Mouse (Mus musculus): ENCODE data around the gene Ctxn2. TPM values are rescaled to one million over a fixed set of nuclear protein-coding genes. Genes with fewer than 3 reads are reported as not detected.
A peak's percentile ranks its signal among the peaks of the same experiment; 100 is the strongest.

Gene Ctxn2
- polyA plus RNA-seq, 1 experiment from 2014 or later = 0.33 TPM

DNA sequence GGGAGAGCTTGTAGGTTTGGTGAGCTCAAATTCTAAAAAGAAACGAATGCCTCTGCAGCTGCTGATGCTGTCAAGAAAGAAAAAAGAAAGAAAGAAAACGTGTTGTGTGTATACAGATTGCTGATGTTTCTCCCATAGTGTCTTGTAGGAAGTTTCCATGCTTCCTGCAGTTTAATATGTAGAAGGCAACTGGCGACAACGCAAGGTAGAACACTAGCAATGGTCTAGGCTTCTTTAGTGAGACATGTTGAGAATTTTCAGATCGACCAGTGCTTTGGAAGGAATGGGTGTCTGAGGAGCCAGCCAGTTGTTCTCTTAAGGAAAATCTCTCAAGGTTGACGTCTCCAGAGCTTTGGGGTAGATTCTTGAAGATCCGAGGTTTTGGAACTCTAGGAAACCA lies 354 bp downstream of the Ctxn2 start:
- WGBS = 28% methylated on average over 7 of the region's 7 CpGs
- Histone ChIP-seq H3K27ac (replicated peaks) (no peak overlapping the region), H3K36me3 (ENCODE audit: control insufficient read depth, insufficient read depth, low read length) (no peaks in the 10 kb centered on the region), H3K27me3 (ENCODE audit: control insufficient read depth, insufficient read depth, low read length) (no peaks in the 10 kb centered on the region), H3K4me2 (replicated peaks; ENCODE audit: low read depth) (no peak overlapping the region; the same call in 1 of the 2 replicates), H3K4me3 (ENCODE audit: low read depth, low read length) (no peak overlapping the region), H3K9ac (ENCODE audit: low read length) (no peak overlapping the region), H3K9me3 (ENCODE audit: control insufficient read depth, low read length) (no peaks in the 10 kb centered on the region), H3K4me1 (replicated peaks; ENCODE audit: control insufficient read depth, insufficient read depth) (no peaks in the 10 kb centered on the region)
- DNase-seq (ENCODE audit: low spot score) (no peak), ATAC-seq (ENCODE audit: low FRiP score, low TSS enrichment) (no peak)
- TF ChIP-seq CTCF (IDR thresholded peaks at IDR 0.05; ENCODE audit: low read depth) = no peak
- no peak for TF ChIP-seq EP300 (optimal IDR thresholded peaks at IDR 0.05)

DNA sequence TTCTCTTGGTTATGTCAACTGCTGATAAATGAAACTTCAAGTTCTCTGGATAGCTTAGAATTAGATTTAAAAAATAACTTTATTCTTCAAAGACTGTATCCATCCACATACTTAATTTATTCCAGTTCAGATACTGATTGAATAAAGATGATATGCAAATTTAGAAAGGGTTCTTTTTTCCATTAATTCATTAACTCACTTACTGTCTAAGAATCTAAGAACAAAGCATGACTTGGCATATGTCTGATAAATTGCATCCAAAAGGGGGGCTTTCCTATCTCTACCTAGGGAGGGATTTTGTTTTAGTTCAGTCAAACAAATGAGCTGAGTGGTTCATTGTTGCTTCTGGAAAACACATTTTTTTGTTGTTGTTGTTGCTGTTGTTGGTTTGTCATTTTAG lies 5.8 kb downstream of the Ctxn2 start:
- no peak for DNase-seq (ENCODE audit: low spot score)
- no peak overlapping the region for H3K4me3 ChIP-seq (ENCODE audit: low read depth, low read length)
- no peak for ATAC-seq (ENCODE audit: low FRiP score, low TSS enrichment)

DNA sequence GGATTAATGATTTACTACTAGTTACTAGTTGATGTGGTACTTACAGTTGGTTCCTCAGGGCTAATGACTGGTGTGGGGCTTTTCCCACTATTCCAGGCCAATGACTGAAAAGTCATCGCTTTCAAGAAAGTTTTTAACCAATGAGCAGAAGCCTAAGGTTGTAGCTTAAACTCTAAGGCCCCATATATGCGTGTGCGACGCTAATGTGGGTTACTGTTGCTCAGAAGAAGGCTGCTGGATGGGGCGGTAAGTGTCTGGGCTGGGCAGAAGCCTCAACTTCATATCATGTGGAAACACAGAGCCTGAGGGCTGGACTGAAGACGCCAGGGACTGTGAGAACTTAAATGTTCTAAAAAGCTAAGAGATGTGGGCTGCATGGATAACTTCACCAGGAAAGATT lies 15.9 kb downstream of the Ctxn2 start, which contains the start of gene Slc12a1:
TSS of gene Slc12a1 (plus strand) at position 118 of the 400 bp plus-strand sequence.
- DNase-seq (ENCODE audit: low spot score) (no peak), ATAC-seq (ENCODE audit: low FRiP score, low TSS enrichment) (no peak)
- no peaks in the 10 kb centered on the region for H3K4me1 ChIP-seq (replicated peaks; ENCODE audit: control insufficient read depth, insufficient read depth)
- no peaks in the 10 kb centered on the region for H3K9me3 ChIP-seq (ENCODE audit: control insufficient read depth, low read length)
- no peak within 1 kb of the TSS for H3K4me3 ChIP-seq (ENCODE audit: low read depth, low read length)
- H3K4me2 ChIP-seq (replicated peaks; ENCODE audit: low read depth) = no peak within 1 kb of the TSS
- no peak within 1 kb of the TSS for H3K27ac ChIP-seq (replicated peaks)
- no peaks in the 10 kb centered on the region for H3K36me3 ChIP-seq (ENCODE audit: control insufficient read depth, insufficient read depth, low read length)
- H3K27me3 ChIP-seq (ENCODE audit: control insufficient read depth, insufficient read depth, low read length) = no peaks in the 10 kb centered on the region
- TF ChIP-seq CTCF (IDR thresholded peaks at IDR 0.05; ENCODE audit: low read depth) = no peak
- TF ChIP-seq EP300 (optimal IDR thresholded peaks at IDR 0.05) = no peak
- 88% methylated on average over 6 of the region's 6 CpGs for WGBS
- no peak within 1 kb of the TSS for H3K9ac ChIP-seq (ENCODE audit: low read length)

More for the DNA sequence above, 5.8 kb downstream of the Ctxn2 start:
- Histone ChIP-seq H3K9me3 (ENCODE audit: control insufficient read depth, low read length) (no peaks in the 10 kb centered on the region), H3K27me3 (ENCODE audit: control insufficient read depth, insufficient read depth, low read length) (no peaks in the 10 kb centered on the region), H3K27ac (replicated peaks) (no peak overlapping the region), H3K4me1 (replicated peaks; ENCODE audit: control insufficient read depth, insufficient read depth) (no peaks in the 10 kb centered on the region), H3K36me3 (ENCODE audit: control insufficient read depth, insufficient read depth, low read length) (no peaks in the 10 kb centered on the region), H3K9ac (ENCODE audit: low read length) (no peak overlapping the region), H3K4me2 (replicated peaks; ENCODE audit: low read depth) (no peak overlapping the region)
- TF ChIP-seq EP300 (optimal IDR thresholded peaks at IDR 0.05) = no peak
- no peak for TF ChIP-seq CTCF (IDR thresholded peaks at IDR 0.05; ENCODE audit: low read depth)

DNA sequence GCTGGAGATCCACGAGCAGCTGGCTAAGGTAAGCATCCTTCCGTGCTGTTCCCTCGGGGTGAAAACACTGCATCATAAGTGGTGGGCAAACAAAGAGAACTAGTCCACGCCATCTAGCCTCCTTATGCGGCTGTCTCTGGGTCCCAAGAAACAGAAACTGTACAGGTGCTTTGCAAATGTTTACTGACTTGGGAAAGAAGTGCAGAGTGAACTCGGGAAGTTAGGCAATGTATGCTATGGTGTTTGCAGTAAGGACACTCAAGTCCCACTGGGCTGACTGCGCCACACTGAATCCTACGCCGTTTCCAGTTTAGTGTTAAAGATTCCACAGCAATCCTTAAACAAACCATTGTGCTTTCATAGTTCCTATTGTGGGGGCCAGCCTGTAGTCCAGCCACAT lies 17.8 kb downstream of the Ctxn2 start:
- 59% methylated on average over 9 of the region's 9 CpGs for WGBS
- Histone ChIP-seq H3K9me3 (ENCODE audit: control insufficient read depth, low read length) (no peaks in the 10 kb centered on the region), H3K27ac (replicated peaks) (no peak overlapping the region), H3K4me1 (replicated peaks; ENCODE audit: control insufficient read depth, insufficient read depth) (no peaks in the 10 kb centered on the region), H3K36me3 (ENCODE audit: control insufficient read depth, insufficient read depth, low read length) (no peaks in the 10 kb centered on the region), H3K9ac (ENCODE audit: low read length) (no peak overlapping the region), H3K4me3 (ENCODE audit: low read depth, low read length) (no peak overlapping the region), H3K4me2 (replicated peaks; ENCODE audit: low read depth) (no peak overlapping the region), H3K27me3 (ENCODE audit: control insufficient read depth, insufficient read depth, low read length) (no peaks in the 10 kb centered on the region)
- TF ChIP-seq CTCF (IDR thresholded peaks at IDR 0.05; ENCODE audit: low read depth) = no peak
- TF ChIP-seq EP300 (optimal IDR thresholded peaks at IDR 0.05) = no peak
- DNase-seq (ENCODE audit: low spot score) = no peak
- ATAC-seq (ENCODE audit: low FRiP score, low TSS enrichment) = no peak

DNA sequence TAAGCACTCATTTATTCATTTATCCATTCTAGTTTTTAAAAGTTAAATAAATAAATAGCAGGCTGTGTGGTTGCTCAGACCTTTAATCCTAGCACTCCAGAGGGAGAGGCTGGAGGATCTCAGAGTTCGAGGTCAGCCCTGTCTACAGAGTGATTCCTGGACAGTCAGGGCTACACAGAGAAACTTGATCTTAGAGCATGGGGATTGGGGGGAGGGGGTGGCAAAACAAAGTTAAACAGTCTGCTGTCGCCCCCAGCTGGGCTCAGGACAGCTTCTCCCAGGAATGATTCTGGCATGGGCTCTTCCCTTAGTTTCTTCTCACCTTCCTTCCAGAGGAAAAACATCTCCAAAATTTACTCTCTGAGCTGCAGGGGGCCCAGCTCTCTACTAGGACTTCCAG lies 19.0 kb downstream of the Ctxn2 start:
- Histone ChIP-seq H3K27ac (replicated peaks) (no peak overlapping the region), H3K36me3 (ENCODE audit: control insufficient read depth, insufficient read depth, low read length) (no peaks in the 10 kb centered on the region), H3K9ac (ENCODE audit: low read length) (no peak overlapping the region), H3K4me2 (replicated peaks; ENCODE audit: low read depth) (no peak overlapping the region), H3K4me3 (ENCODE audit: low read depth, low read length) (no peak overlapping the region), H3K27me3 (ENCODE audit: control insufficient read depth, insufficient read depth, low read length) (no peaks in the 10 kb centered on the region), H3K4me1 (replicated peaks; ENCODE audit: control insufficient read depth, insufficient read depth) (no peaks in the 10 kb centered on the region), H3K9me3 (ENCODE audit: control insufficient read depth, low read length) (no peaks in the 10 kb centered on the region)
- DNase-seq (ENCODE audit: low spot score) = no peak
- no peak for TF ChIP-seq EP300 (optimal IDR thresholded peaks at IDR 0.05)
- peak; percentile 13; the same call in 1 of the 2 replicates for TF ChIP-seq CTCF (IDR thresholded peaks at IDR 0.05; ENCODE audit: low read depth)
- ATAC-seq (ENCODE audit: low FRiP score, low TSS enrichment) = no peak
- WGBS = 13% methylated on average over 2 of the region's 2 CpGs

DNA sequence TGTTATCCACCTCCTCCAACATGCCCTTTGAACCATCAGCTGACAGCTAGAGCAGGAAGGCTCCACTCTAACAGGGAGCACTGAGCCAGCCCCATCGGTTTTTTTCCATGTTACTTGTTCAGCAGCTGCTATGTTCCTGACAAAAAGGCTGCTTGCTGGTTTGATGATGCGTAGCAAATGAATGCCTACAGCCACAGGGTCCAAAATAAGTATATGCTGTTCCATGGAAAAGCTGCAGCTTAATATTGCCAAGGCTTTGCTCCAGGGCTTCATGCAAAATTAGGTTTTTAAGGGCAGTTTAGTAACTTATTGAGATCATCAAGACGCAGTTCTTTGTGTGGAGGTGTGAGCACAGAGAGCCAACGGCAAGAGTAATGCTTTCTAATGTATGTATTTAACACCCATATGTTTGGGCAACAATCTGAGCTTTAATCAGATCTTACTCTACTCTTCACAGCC lies 25.5 kb downstream of the Ctxn2 start:
- no peaks in the 10 kb centered on the region for H3K27me3 ChIP-seq (ENCODE audit: control insufficient read depth, insufficient read depth, low read length)
- ATAC-seq (ENCODE audit: low FRiP score, low TSS enrichment) (no peak), DNase-seq (ENCODE audit: low spot score) (no peak)
- no peak overlapping the region for H3K4me2 ChIP-seq (replicated peaks; ENCODE audit: low read depth)
- TF ChIP-seq EP300 (optimal IDR thresholded peaks at IDR 0.05) = no peak
- TF ChIP-seq CTCF (IDR thresholded peaks at IDR 0.05; ENCODE audit: low read depth) = no peak
- no peaks in the 10 kb centered on the region for H3K9me3 ChIP-seq (ENCODE audit: control insufficient read depth, low read length)
- H3K9ac ChIP-seq (ENCODE audit: low read length) = no peak overlapping the region
- no peak overlapping the region for H3K27ac ChIP-seq (replicated peaks)
- no peak overlapping the region for H3K4me3 ChIP-seq (ENCODE audit: low read depth, low read length)
- no peaks in the 10 kb centered on the region for H3K36me3 ChIP-seq (ENCODE audit: control insufficient read depth, insufficient read depth, low read length)
- H3K4me1 ChIP-seq (replicated peaks; ENCODE audit: control insufficient read depth, insufficient read depth) = no peaks in the 10 kb centered on the region
- 73% methylated on average over 4 of the region's 4 CpGs for WGBS

All from stomach, postnatal 0 days (tissue).